Mouse (Mus musculus) erythroblast, embryonic 14.5 days (primary cell): ENCODE data around the gene Runx2.

Source experiments
- GATA1 ChIP-seq: IDR thresholded peaks from 2 replicates; pipeline ENCODE4 v1.6.1; 2012; ENCODE audit warnings: low read length, inconsistent platforms, mixed read lengths
- TAL1 ChIP-seq: IDR thresholded peaks from 3 replicates; pipeline ENCODE4 v1.6.1; 2012; ENCODE audit warnings: low read length, inconsistent platforms, mixed read lengths

GRCm38 (mm10) chr17:44620456-44620855 lies 194.1 kb downstream of the Runx2 start:
- TF ChIP-seq TAL1: no peak
- TF ChIP-seq GATA1: no peak
